Mouse (Mus musculus) G1E (cell line): Measurements from ENCODE around the gene Kmo.

Source experiments
- CTCF ChIP-seq: IDR thresholded peaks from 2 replicates; pipeline ENCODE4 v1.5.1; 2012; ENCODE audit warnings: low read depth, low read length, inconsistent platforms, mixed read lengths
- GATA1 ChIP-seq: IDR thresholded peaks from 2 replicates; pipeline ENCODE4 v1.6.1; 2012; ENCODE audit warnings: borderline replicate concordance, low read length, inconsistent platforms, mixed read lengths
- GATA2 ChIP-seq: IDR thresholded peaks from 2 replicates; pipeline ENCODE4 v1.6.1; 2012; ENCODE audit warnings: low read depth, low read length, inconsistent platforms, borderline replicate concordance
- POLR2AphosphoS5 ChIP-seq: IDR thresholded peaks from 2 replicates; pipeline ENCODE4 v1.6.1; 2012; ENCODE audit warnings: low read depth, low read length, inconsistent platforms; ENCODE audit not compliant: insufficient replicate concordance
- TAL1 ChIP-seq: conservative IDR thresholded peaks from 2 replicates; pipeline ENCODE4 v1.6.1; 2012; ENCODE audit warnings: low read depth, low read length, inconsistent platforms, mixed read lengths

DNA sequence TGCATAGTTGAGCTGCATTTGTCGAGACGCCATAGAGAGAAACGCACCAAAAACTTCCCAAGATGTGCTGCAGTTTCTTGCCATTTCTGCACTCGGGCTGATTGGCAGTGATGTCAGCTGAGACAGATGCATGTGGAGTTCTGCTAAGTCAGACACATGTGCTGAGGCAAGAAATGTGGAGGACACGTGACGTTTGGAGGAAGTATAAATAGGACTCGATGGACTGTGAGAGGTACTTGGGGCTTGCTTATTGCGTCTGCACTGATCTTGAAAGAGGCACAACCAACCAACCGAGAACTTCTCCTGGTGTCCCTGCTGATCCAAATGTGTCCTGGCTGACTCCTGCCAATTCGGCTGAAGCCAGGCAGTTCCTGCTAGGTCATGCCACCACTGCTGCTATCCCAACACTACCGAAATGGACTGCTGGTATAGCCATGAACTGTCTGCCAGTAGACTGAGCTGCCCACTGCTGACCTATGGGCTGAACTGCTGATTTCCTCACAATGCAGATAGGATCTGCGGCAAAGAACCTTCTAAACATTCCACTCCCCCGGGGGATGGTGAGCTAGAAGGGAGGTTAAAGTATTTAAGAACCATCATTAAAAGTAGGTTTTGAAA is at the start of gene Kmo:
- TF ChIP-seq CTCF (no peak), GATA1 (no peak), TAL1 (no peak), POLR2AphosphoS5 (no peak), GATA2 (no peak)
